In the genomic region with DNA sequence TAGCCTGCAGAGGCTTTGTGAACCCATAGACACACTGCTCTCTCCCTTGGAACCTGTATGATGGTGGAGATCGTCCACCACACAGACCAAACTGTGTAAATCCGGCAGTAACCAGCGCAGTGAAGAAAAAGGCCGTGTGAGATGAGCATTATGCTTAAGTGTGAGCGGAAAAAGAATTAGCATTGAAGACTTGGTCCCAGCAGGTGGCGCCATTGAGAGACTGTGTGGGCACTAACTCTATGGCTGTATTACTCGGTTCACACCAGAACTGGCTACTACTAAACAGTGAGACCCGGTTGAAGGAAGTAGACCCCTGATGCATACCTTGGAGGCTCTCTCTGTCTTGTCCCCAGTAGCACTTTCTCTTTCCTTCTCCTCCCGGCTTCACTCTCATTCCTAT, we compare ENCODE assay signal across 9 mouse cellular contexts.
DNase-seq lines count a peak whose midpoint lies in the region; ATAC-seq and TF ChIP-seq lines count a peak whose summit lies in the region.
"Had no signal": no experiment of that assay in that cellular context is flagged by ENCODE, and none has a peak within 500 bp of the region (broad histone marks: within the 10 kb centered on the region; RNA-seq: fewer than 3 reads in every experiment).

No protein-coding gene starts in this region.

- peak; percentile 54 for TF ChIP-seq CTCF in layer of hippocampus, adult 2 months (conservative IDR thresholded peaks at IDR 0.05)
- TF ChIP-seq CTCF in E14TG2a.4 (conservative IDR thresholded peaks at IDR 0.05; ENCODE audit: low read length) (peak; percentile 67), Patski (IDR thresholded peaks at IDR 0.05) (peak; percentile 62)

- H3K9me3 ChIP-seq in E14TG2a.4 (ENCODE audit: low read length): no peaks in the 10 kb centered on the region
- H3K9me3 ChIP-seq: midbrain, embryonic 12.5 days had no signal

- no peaks in the 10 kb centered on the region for H3K27me3 ChIP-seq in E14TG2a.4 (ENCODE audit: insufficient read depth, low read length)
- no peaks in the 10 kb centered on the region for H3K27me3 ChIP-seq in Patski

- in situ Hi-C loops in Patski (cut with MboI; ENCODE audit: low pct_unique_long_range_greater_than_20kb): loop anchor here (5.0 to 25.0 kb wide), 3 partner anchors 160 to 1595 kb away; no protein-coding TSS in a partner anchor

- POLR2A ChIA-PET in Patski (lab: Charles Lee): no interaction called here

- no peak for ATAC-seq in Patski
- 0 out of 2 replicates have a peak, but pooled peaks have one; percentile 25 for ATAC-seq in granulocyte monocyte progenitor cell, adult 5-6 weeks (replicated peaks; ENCODE audit: poor library complexity, severe bottlenecking)

- H3K27ac ChIP-seq in layer of hippocampus, adult 2 months: no peak overlapping the region
- H3K27ac ChIP-seq: midbrain, embryonic 12.5 days had no signal

- H3K4me1 ChIP-seq in E14TG2a.4 (replicated peaks; ENCODE audit: low read depth, low read length): no peaks in the 10 kb centered on the region

- H3K4me3 ChIP-seq in layer of hippocampus, adult 2 months: no peak overlapping the region
- H3K4me3 ChIP-seq in E14TG2a.4 (replicated peaks; ENCODE audit: low read length): no peak overlapping the region
- H3K4me3 ChIP-seq: midbrain, embryonic 12.5 days had no signal

- no peaks in the 10 kb centered on the region for H3K36me3 ChIP-seq in E14TG2a.4 (ENCODE audit: insufficient read depth, low read length)
- H3K36me3 ChIP-seq: midbrain, embryonic 12.5 days had no signal

- CTCF ChIA-PET in Patski (lab: Charles Lee): interaction anchor here (0.6 to 1.0 kb wide), 2 partner anchors 160 to 168 kb away, joined by 3 to 4 read pairs; no protein-coding TSS in a partner anchor

- no peak for DNase-seq in layer of hippocampus, adult 2 months (ENCODE audit: low spot score in 2 of 2)
- no peak for DNase-seq in layer of hippocampus, postnatal 14 days (ENCODE audit: low spot score in 2 of 2)
- DNase-seq in Patski (ENCODE audit: low read depth, low spot score): no peak
- no peak for DNase-seq in ovary, postnatal 36 days (ENCODE audit: low spot score)
- DNase-seq in urinary bladder, postnatal 25 days (ENCODE audit: low spot score): no peak
- no peak for DNase-seq in right cerebral cortex, adult 18-20 months
